Mouse (Mus musculus): Measurements from ENCODE around the gene Tcap.

DNA sequence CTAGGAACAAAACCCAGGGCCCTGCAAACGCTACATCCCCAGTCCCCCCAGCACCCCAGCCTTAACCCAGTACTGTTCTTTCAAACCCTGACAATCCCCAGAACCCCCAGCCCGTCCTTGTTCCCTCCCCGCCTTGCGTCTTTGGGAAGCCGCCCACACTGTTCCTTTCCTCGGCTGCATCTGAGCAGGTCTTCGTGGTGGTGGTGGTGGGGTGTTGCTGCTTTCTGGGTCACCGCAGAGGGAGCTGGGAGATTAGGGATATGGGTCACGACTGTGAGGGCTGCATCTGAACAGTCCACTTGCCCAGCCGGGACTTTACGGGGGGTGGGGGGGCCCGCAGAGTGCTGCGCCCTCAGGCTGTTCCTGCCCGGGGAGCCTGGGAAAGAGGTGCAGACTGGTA, 29.2 kb upstream of the Tcap start:
- TF ChIP-seq CTCF (IDR thresholded peaks at IDR 0.05; ENCODE audit: control insufficient read depth, insufficient read depth, low read length): no peak
- no peak for TF ChIP-seq POLR2A (IDR thresholded peaks at IDR 0.05; ENCODE audit: borderline replicate concordance, control insufficient read depth, low read depth, low read length)

Data from bone marrow, adult 2 months (tissue).